Mouse (Mus musculus) liver, postnatal 0 days (tissue): ENCODE results near the gene Mthfs.

Experiments used
- CTCF ChIP-seq: sonication (generic); IDR thresholded peaks from 2 replicates; pipeline ENCODE4 v1.5.1; 2016; ENCODE audit warnings: antibody characterized with exemption, low read depth
- EP300 ChIP-seq: IDR thresholded peaks from 2 replicates; pipeline ENCODE4 v1.6.1; 2016; ENCODE audit warnings: antibody characterized with exemption, low read depth, mild to moderate bottlenecking

DNA sequence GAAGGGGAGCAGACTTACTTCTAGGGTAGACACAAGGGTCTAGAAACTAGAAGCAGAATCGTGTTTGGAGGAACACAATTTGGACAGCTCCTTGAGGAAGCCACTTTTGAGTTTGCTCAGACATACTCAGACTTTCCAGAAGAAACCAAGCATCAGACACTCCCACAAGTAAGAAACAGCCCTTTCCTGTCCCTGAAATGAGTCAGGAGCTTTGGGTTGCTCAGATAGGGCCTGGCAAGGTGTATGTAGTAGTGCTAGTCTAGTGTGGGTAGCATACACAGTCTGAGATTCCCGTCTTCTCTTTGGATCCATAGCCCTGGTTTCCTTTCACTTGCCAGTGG lies 98.7 kb downstream of the Mthfs start:
- TF ChIP-seq CTCF = no peak
- no peak for TF ChIP-seq EP300
